Mouse (Mus musculus) E14TG2a.4 (cell line): Measurements from ENCODE around the gene 9130023H24Rik.

Source experiments
- CTCF ChIP-seq: conservative IDR thresholded peaks from 2 replicates; pipeline ENCODE4 v1.5.1; 2014; ENCODE audit warnings: low read length
- NANOG ChIP-seq: IDR thresholded peaks from 2 replicates; pipeline ENCODE4 v1.6.1; 2014; ENCODE audit warnings: borderline replicate concordance, low read length, mixed read lengths
- POU5F1 ChIP-seq: IDR thresholded peaks from 2 replicates; pipeline ENCODE4 v1.6.1; 2014; ENCODE audit warnings: low read length, borderline replicate concordance

GRCm38 (mm10) chr7:128238991-128239390 is 1.2 kb upstream of the 9130023H24Rik start:
- TF ChIP-seq CTCF (peak; percentile 79), POU5F1 (no peak), NANOG (no peak)
